Mouse (Mus musculus) small intestine, adult 2 months (tissue): ENCODE measurements around the gene Chrna1.

Source experiments
- CTCF ChIP-seq: fragments of 200-500 bp; IDR thresholded peaks from 2 replicates; pipeline ENCODE4 v1.5.1; 2012; ENCODE audit warnings: low read depth, mild to moderate bottlenecking, control low read depth, inconsistent platforms, low read length, moderate library complexity, mixed read lengths; ENCODE audit not compliant: insufficient replicate concordance, insufficient read length; ENCODE audit errors: extremely low read depth
- POLR2A ChIP-seq: fragments of 200-500 bp; IDR thresholded peaks from 2 replicates; pipeline ENCODE4 v1.6.1; 2012; ENCODE audit warnings: low read depth, mild to moderate bottlenecking, control low read depth, inconsistent platforms, low read length, moderate library complexity

DNA sequence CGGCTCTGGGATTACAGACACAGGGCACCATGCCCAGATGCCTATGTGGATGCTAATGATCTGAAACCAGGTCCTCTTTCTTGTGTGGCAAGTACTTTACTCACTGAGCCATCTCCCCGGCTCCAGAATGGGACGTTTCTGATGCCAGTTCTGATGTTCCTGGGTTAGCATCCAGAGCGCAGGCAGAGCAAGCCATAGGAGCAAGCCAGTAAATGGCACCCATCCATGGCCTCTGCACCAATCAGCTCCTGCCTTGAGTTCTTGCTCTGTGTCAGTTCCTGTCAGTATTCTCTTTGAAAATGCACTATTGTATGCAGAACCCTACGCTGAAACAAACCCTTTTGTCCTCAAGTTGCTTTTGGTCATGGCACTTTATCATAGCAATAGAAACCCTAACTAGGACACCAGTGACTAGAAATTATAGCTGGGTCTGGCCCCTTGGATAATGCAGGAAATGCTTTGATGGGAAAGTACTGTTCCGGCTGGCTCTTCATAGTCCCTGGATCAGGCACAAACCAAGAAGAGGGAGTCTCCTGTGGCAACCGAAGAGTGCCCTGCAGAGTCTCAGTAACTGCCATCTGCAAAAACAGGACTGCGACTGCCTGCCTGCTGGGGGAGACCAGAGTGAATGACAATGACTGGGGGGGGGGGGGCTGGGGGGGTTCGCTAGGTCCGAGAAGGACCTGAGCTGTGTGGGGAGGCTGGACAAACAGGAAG is 6.4 kb upstream of the Chrna1 start:
- no peak for TF ChIP-seq POLR2A
- no peak for TF ChIP-seq CTCF
